Mouse (Mus musculus): ENCODE measurements around the gene Bscl2. TPM values are rescaled to one million over a fixed set of nuclear protein-coding genes. Genes with fewer than 3 reads are reported as not detected.
"Not testable (repeated sequence)": the region's sequence is repeated elsewhere in the genome, so short reads cannot be mapped to it uniquely, and the experiment has no call there.

Bscl2 gene
- total RNA-seq, 2 experiments from 2014 or later, result 94.8 to 97.6 TPM

- DNase-seq (ENCODE audit: low spot score in 2 of 2), result no peak
These were observed 33.6 kb downstream of the Bscl2 start for GRCm38 (mm10) chr19:8870838-8871237.

- peak; percentile 99 for DNase-seq (ENCODE audit: low spot score in 2 of 2)
These were observed 34.3 kb downstream of the Bscl2 start, which contains the start of gene Ubxn1 for GRCm38 (mm10) chr19:8871267-8872186. Gene Ubxn1 (plus strand): TSS chr19:8871496.

GRCm38 (mm10) chr19:8872266-8872840 lies 35.1 kb downstream of the Bscl2 start:
- no peak for DNase-seq (ENCODE audit: low spot score in 2 of 2)

GRCm38 (mm10) chr19:8875031-8875430 lies 37.8 kb downstream of the Bscl2 start:
- no peak for DNase-seq (ENCODE audit: low spot score in 2 of 2)

- DNase-seq (ENCODE audit: low spot score in 2 of 2), result peak; percentile 83 to 92
These were observed 43.2 kb downstream of the Bscl2 start, which contains the start of gene Uqcc3 for GRCm38 (mm10) chr19:8880311-8881033. Gene Uqcc3 (minus strand): TSS chr19:8880923.

GRCm38 (mm10) chr19:8881034-8881392 lies 43.7 kb downstream of the Bscl2 start:
- DNase-seq (ENCODE audit: low spot score in 2 of 2), result no peak

GRCm38 (mm10) chr19:8883616-8884015 lies 46.3 kb downstream of the Bscl2 start, which contains the start of the genes Lbhd1 and Gm49403:
Gene Lbhd1 (plus strand): TSS chr19:8883732.
Gene Gm49403 (plus strand): TSS chr19:8883930.
- DNase-seq (ENCODE audit: low spot score in 2 of 2), result no peak

- DNase-seq (ENCODE audit: low spot score in 2 of 2), result no peak
These were observed 49.8 kb downstream of the Bscl2 start for GRCm38 (mm10) chr19:8886916-8887584.

GRCm38 (mm10) chr19:8887585-8888463 lies 50.6 kb downstream of the Bscl2 start:
- DNase-seq (ENCODE audit: low spot score in 2 of 2), result no peak

GRCm38 (mm10) chr19:8888511-8889385 lies 51.5 kb downstream of the Bscl2 start, which contains the start of the genes 1810009A15Rik and Gm49416:
Gene 1810009A15Rik (plus strand): TSS chr19:8888853.
Gene Gm49416 (plus strand): TSS chr19:8888926.
- peak; percentile 90 to 95 for DNase-seq (ENCODE audit: low spot score in 2 of 2)

- peak; percentile 85 to 90 for DNase-seq (ENCODE audit: low spot score in 2 of 2)
These were observed 55.8 kb downstream of the Bscl2 start, which contains the start of gene Ints5 for GRCm38 (mm10) chr19:8892829-8893766. Gene Ints5 (plus strand): TSS chr19:8893005.

GRCm38 (mm10) chr19:8895397-8895960 lies 58.2 kb downstream of the Bscl2 start:
- DNase-seq (ENCODE audit: low spot score in 2 of 2), result no peak

- not testable (repeated sequence) for DNase-seq (ENCODE audit: low spot score in 2 of 2)
These were observed 59.0 kb downstream of the Bscl2 start for GRCm38 (mm10) chr19:8896231-8896630.

- DNase-seq (ENCODE audit: low spot score in 2 of 2), result peak in 1 of 2 experiments; percentile 21
These were observed 60.1 kb downstream of the Bscl2 start for GRCm38 (mm10) chr19:8897211-8897864.

- peak; percentile 94 to 98 for DNase-seq (ENCODE audit: low spot score in 2 of 2)
These were observed 60.7 kb downstream of the Bscl2 start, which contains the start of gene Ganab for GRCm38 (mm10) chr19:8897865-8898495. Gene Ganab (plus strand): TSS chr19:8898071.

Data from layer of hippocampus, adult 18-20 months (tissue).